Mouse (Mus musculus) heart, embryonic 11.5 days (tissue): ENCODE results near the gene Wdr92. TPM values are rescaled to one million over a fixed set of nuclear protein-coding genes. Genes with fewer than 3 reads are reported as not detected.

Experiments
- ATAC-seq: fragments of 200-750 bp; cut with Nextera tagmentation; replicated peaks from 2 replicates; pipeline ENCODE4 v1.8.0; 2017; ENCODE audit warnings: moderate library complexity; ENCODE audit not compliant: insufficient number of reproducible peaks, low FRiP score, low TSS enrichment
- H3K27ac ChIP-seq: fragments of 300-500 bp; sonication (generic); 2 replicates; pipeline ENCODE4 v1.5.1; 2014; ENCODE audit warnings: mild to moderate bottlenecking, low read depth, low read length
- H3K27me3 ChIP-seq: fragments of 300-500 bp; sonication (generic); 2 replicates; pipeline ENCODE4 v1.6.1; 2014; ENCODE audit warnings: mild to moderate bottlenecking, low read length, mixed read lengths; ENCODE audit not compliant: control insufficient read depth, insufficient read depth
- H3K36me3 ChIP-seq: fragments of 300-500 bp; sonication (generic); 2 replicates; pipeline ENCODE4 v1.6.1; 2014; ENCODE audit warnings: mild to moderate bottlenecking, low read length, moderate library complexity, mixed read lengths; ENCODE audit not compliant: control insufficient read depth, insufficient read depth
- H3K4me1 ChIP-seq: fragments of 300-500 bp; sonication (generic); 2 replicates; pipeline ENCODE4 v1.6.1; 2014; ENCODE audit warnings: low read length; ENCODE audit not compliant: control insufficient read depth, insufficient read depth
- H3K4me2 ChIP-seq: fragments of 300-500 bp; sonication (generic); 2 replicates; pipeline ENCODE4 v1.6.1; 2014; ENCODE audit warnings: mild to moderate bottlenecking, moderate library complexity
- H3K4me3 ChIP-seq: fragments of 300-500 bp; sonication (generic); 2 replicates; pipeline ENCODE4 v1.5.1; 2014; ENCODE audit warnings: low read depth, low read length
- H3K9ac ChIP-seq: fragments of 300-500 bp; sonication (generic); 2 replicates; pipeline ENCODE4 v1.6.1; 2014; ENCODE audit warnings: mild to moderate bottlenecking, low read depth, low read length, moderate library complexity
- H3K9me3 ChIP-seq: fragments of 300-500 bp; sonication (generic); replicated peaks from 2 replicates; pipeline ENCODE4 v1.6.1; 2016; ENCODE audit warnings: low read length; ENCODE audit not compliant: control insufficient read depth
- whole genome bisulfite sequencing: fragments of 180-500 bp; shearing (Covaris S2); extraction: QIAGEN DNeasy Blood & Tissue Kit; methylation state at CpG from one replicate; pipeline ENCODE4 v1.1.7; 2014; ENCODE audit not compliant: insufficient replicate concordance; 5-methylcytosine and 5-hydroxymethylcytosine counted together
- polyA plus RNA-seq: library from polyadenylated mRNA; unstranded; fragments of >200 nt; fragmentation: Nextera tagmentation; extraction: Ambion mirVana; gene quantifications from 2 replicates; pipeline ENCODE4 v1.2.1, GENCODE M21; 2014

The Wdr92 gene
- polyA plus RNA-seq, 1 experiment from 2014 or later = 21.9 TPM

DNA sequence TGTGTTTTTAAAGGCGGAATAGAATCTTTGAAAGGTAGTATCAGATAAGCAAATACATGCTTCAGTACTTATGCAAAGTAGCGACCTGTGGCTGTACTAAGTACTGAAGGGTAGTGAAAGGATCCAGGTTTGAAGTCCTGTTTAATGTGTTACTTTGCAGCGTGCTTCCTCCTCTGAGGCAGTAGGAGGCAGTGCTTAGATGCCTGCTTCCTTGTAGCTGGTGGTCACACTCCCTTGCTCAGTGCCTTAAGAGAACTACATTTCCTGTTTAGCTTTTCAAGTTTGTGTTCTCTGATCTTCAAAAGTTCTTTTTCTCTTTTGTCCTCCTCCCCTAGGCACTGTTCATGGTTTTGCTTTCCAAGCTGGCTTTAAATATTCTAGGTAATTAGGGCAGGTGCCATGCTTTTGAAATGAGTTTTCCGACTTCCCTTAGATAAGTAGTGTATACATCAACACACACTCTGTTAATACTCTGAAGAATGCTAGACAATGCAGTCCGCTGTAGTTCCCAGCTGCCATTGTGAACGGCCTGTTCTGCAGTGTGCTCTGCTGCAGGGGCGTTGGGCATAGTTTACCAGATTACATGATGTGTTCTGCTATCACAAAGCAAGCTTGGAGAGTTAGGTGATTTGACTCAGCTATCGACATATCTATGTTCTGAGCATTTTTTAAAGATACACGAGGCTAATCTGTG is 10.4 kb downstream of the Wdr92 start:
- H3K4me3 ChIP-seq = no peak overlapping the region
- no peak for ATAC-seq
- H3K9me3 ChIP-seq = no peaks in the 10 kb centered on the region
- peaks cover 18% of the 10 kb centered on the region for H3K36me3 ChIP-seq
- H3K9ac ChIP-seq = no peak overlapping the region
- WGBS = 75% methylated on average over 9 of the region's 9 CpGs
- no peak overlapping the region for H3K27ac ChIP-seq
- no peak overlapping the region for H3K4me2 ChIP-seq
- H3K4me1 ChIP-seq = no peaks in the 10 kb centered on the region
- no peaks in the 10 kb centered on the region for H3K27me3 ChIP-seq

GRCm38 (mm10) chr11:17199170-17199569 is 17.3 kb downstream of the Wdr92 start:
- Histone ChIP-seq H3K9ac (no peak overlapping the region), H3K36me3 (peaks cover 26% of the 10 kb centered on the region), H3K27me3 (no peaks in the 10 kb centered on the region), H3K9me3 (no peaks in the 10 kb centered on the region), H3K4me2 (no peak overlapping the region), H3K27ac (no peak overlapping the region), H3K4me1 (no peaks in the 10 kb centered on the region), H3K4me3 (no peak overlapping the region)
- WGBS = 87% methylated on average over 5 of the region's 5 CpGs
- ATAC-seq = no peak

- Histone ChIP-seq H3K9ac (no peak overlapping the region), H3K36me3 (peaks cover 22% of the 10 kb centered on the region), H3K27me3 (no peaks in the 10 kb centered on the region), H3K9me3 (no peaks in the 10 kb centered on the region), H3K4me1 (no peaks in the 10 kb centered on the region), H3K4me3 (no peak overlapping the region), H3K27ac (no peak overlapping the region), H3K4me2 (no peak overlapping the region)
- ATAC-seq = no peak
- WGBS = 89% methylated on average over 3 of the region's 3 CpGs
Observed at GRCm38 (mm10) chr11:17199840-17200501, 18.1 kb downstream of the Wdr92 start.

DNA sequence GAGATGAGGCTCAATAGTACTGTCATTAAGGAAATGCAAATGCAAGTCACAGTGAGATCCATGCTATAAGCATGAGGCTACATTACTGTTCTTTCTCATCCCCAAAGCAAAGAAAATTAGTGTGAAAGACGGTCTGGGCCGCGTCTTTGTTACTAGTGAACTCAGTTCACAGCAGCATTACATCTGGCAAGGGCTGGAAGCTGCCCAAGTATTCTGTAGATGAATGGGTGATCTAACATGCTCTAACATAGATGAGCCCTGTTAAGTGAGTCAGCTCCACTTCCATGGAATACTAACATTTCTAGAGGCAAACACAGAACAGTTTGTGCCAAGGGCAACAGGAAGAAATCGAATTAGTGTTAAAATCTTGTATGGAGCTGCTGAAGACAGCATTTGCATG is 19.0 kb downstream of the Wdr92 start:
- no peak overlapping the region for H3K9ac ChIP-seq
- no peak overlapping the region for H3K4me3 ChIP-seq
- no peak overlapping the region for H3K27ac ChIP-seq
- no peak overlapping the region for H3K4me2 ChIP-seq
- ATAC-seq = no peak
- H3K4me1 ChIP-seq = no peaks in the 10 kb centered on the region
- peaks cover 15% of the 10 kb centered on the region for H3K36me3 ChIP-seq
- no peaks in the 10 kb centered on the region for H3K27me3 ChIP-seq
- no peaks in the 10 kb centered on the region for H3K9me3 ChIP-seq
- WGBS = 91% methylated on average over 4 of the region's 4 CpGs

GRCm38 (mm10) chr11:17202481-17202880 is 20.6 kb downstream of the Wdr92 start:
- H3K9me3 ChIP-seq = no peaks in the 10 kb centered on the region
- H3K27me3 ChIP-seq = no peaks in the 10 kb centered on the region
- no peak overlapping the region for H3K9ac ChIP-seq
- WGBS = 87% methylated on average over 6 of the region's 6 CpGs
- no peak overlapping the region for H3K4me2 ChIP-seq
- no peak for ATAC-seq
- no peaks in the 10 kb centered on the region for H3K4me1 ChIP-seq
- no peak overlapping the region for H3K4me3 ChIP-seq
- H3K36me3 ChIP-seq = peaks cover 8% of the 10 kb centered on the region; the same call in 1 of the 2 replicates
- H3K27ac ChIP-seq = no peak overlapping the region

- Histone ChIP-seq H3K4me2 (peak within 1 kb of the TSS; percentile 69), H3K9ac (peak within 1 kb of the TSS; percentile 87), H3K4me3 (peak within 1 kb of the TSS; percentile 90), H3K9me3 (no peaks in the 10 kb centered on the region), H3K36me3 (peaks cover 4% of the 10 kb centered on the region), H3K27ac (peak within 1 kb of the TSS; percentile 69), H3K27me3 (no peaks in the 10 kb centered on the region), H3K4me1 (peaks cover 11% of the 10 kb centered on the region)
- WGBS = under 1% methylated on average over 65 of the region's 65 CpGs
- peak; percentile 98 for ATAC-seq
Observed at GRCm38 (mm10) chr11:17211258-17212140, 29.6 kb downstream of the Wdr92 start, which contains the start of gene Pno1. Pno1 (minus strand) TSS chr11:17211568.

GRCm38 (mm10) chr11:17212141-17212495 is 30.2 kb downstream of the Wdr92 start:
- Histone ChIP-seq H3K36me3 (peaks cover 4% of the 10 kb centered on the region), H3K4me2 (peak overlapping the region; percentile 69), H3K27me3 (no peaks in the 10 kb centered on the region), H3K9me3 (no peaks in the 10 kb centered on the region), H3K4me1 (peaks cover 11% of the 10 kb centered on the region), H3K27ac (0 out of 2 replicates have a peak overlapping the region, but pooled peaks have one; percentile 69), H3K9ac (peak overlapping the region; percentile 87), H3K4me3 (peak overlapping the region; percentile 90)
- 2% methylated on average over 10 of the region's 10 CpGs for WGBS
- ATAC-seq = no peak; the same call in 1 of the 2 replicates

GRCm38 (mm10) chr11:17212903-17213509 is 31.1 kb downstream of the Wdr92 start:
- H3K36me3 ChIP-seq = peaks cover 2% of the 10 kb centered on the region
- peak overlapping the region; percentile 90; the same call in 1 of the 2 replicates for H3K4me3 ChIP-seq
- no peaks in the 10 kb centered on the region for H3K27me3 ChIP-seq
- no peaks in the 10 kb centered on the region for H3K9me3 ChIP-seq
- ATAC-seq = no peak
- H3K4me2 ChIP-seq = peak overlapping the region; percentile 69
- whole genome bisulfite sequencing = 46% methylated on average over 5 of the region's 5 CpGs
- H3K4me1 ChIP-seq = peaks cover 11% of the 10 kb centered on the region
- no peak overlapping the region for H3K27ac ChIP-seq
- H3K9ac ChIP-seq = peak overlapping the region; percentile 87; the same call in 1 of the 2 replicates
